Mouse (Mus musculus) embryonic fibroblast, embryonic 13.5 days (primary cell): ENCODE measurements at regions not wholly inside any gene's neighbourhood (a gene's known extent, or its start where the extent isn't known, plus 50 kb on each side); places are given as distances from the start of the nearest gene placed in this dataset.

ENCODE experiments used
- CTCF ChIP-seq: IDR thresholded peaks from 2 replicates; pipeline ENCODE4 v1.5.1; 2011; ENCODE audit warnings: mild to moderate bottlenecking, control low read depth, low read length, moderate library complexity, borderline replicate concordance; ENCODE audit not compliant: insufficient read depth
- POLR2A ChIP-seq: IDR thresholded peaks from 2 replicates; pipeline ENCODE4 v1.6.1; 2011; ENCODE audit warnings: low read depth, mild to moderate bottlenecking, control low read depth, low read length, moderate library complexity

GRCm38 (mm10) chr3:52621936-52622335 is 353.8 kb downstream of the Foxo1 start:
- TF ChIP-seq POLR2A (no peak), CTCF (no peak)
